Mouse (Mus musculus) embryonic facial prominence, embryonic 13.5 days (tissue): ENCODE results near the gene Olfr1065. TPM values are rescaled to one million over a fixed set of nuclear protein-coding genes. Genes with fewer than 3 reads are reported as not detected.

Source experiments
- polyA plus RNA-seq: library from polyadenylated mRNA; unstranded; fragments of >200 nt; fragmentation: Nextera tagmentation; extraction: Ambion mirVana; gene quantifications from 2 replicates; pipeline ENCODE4 v1.2.1, GENCODE M21; 2015

The Olfr1065 gene
- polyA plus RNA-seq, 1 experiment from 2014 or later: not detected

Other genes with a start within 250 kb of the Olfr1065 start
- gene Olfr1045, start 247.6 kb downstream of the Olfr1065 start, polyA plus RNA-seq: not detected in 2 replicates
- gene Olfr1046, start 231.3 kb downstream of the Olfr1065 start, polyA plus RNA-seq: not detected in 2 replicates
- gene Olfr1047, start 219.2 kb downstream of the Olfr1065 start, polyA plus RNA-seq: not detected in 2 replicates
- gene Olfr1048, start 210.3 kb downstream of the Olfr1065 start, polyA plus RNA-seq: not detected in 2 replicates
- not detected in 2 replicates for gene Olfr1049, start 192.3 kb downstream of the Olfr1065 start, polyA plus RNA-seq
- not detected in 2 replicates for gene Olfr1051, start 171.5 kb downstream of the Olfr1065 start, polyA plus RNA-seq
- gene Olfr1052, start 158.1 kb downstream of the Olfr1065 start, polyA plus RNA-seq: not detected in 2 replicates
- gene Olfr1053, start 135.3 kb downstream of the Olfr1065 start, polyA plus RNA-seq: not detected in 2 replicates
- gene Olfr1054, start 115.2 kb downstream of the Olfr1065 start, polyA plus RNA-seq: not detected in 2 replicates
- not detected in 2 replicates for gene Olfr1055, start 100.3 kb downstream of the Olfr1065 start, polyA plus RNA-seq
- gene Olfr1056, start 88.1 kb downstream of the Olfr1065 start, polyA plus RNA-seq: not detected in 2 replicates
- not detected in 2 replicates for gene Olfr1057, start 72.2 kb downstream of the Olfr1065 start, polyA plus RNA-seq
- gene Olfr1058, start 62.0 kb downstream of the Olfr1065 start, polyA plus RNA-seq: 0.30 TPM in 1 of 2 replicates, not detected in the other
- gene Olfr1061, start 36.5 kb downstream of the Olfr1065 start, polyA plus RNA-seq: not detected in 2 replicates
- not detected in 2 replicates for gene Olfr1062, start 23.8 kb downstream of the Olfr1065 start, polyA plus RNA-seq
- gene Olfr1066, start 5.7 kb upstream of the Olfr1065 start, polyA plus RNA-seq: not detected in 2 replicates
- not detected in 2 replicates for gene Olfr228, start 36.8 kb upstream of the Olfr1065 start, polyA plus RNA-seq
- gene Olfr1076, start 57.9 kb upstream of the Olfr1065 start, polyA plus RNA-seq: not detected in 2 replicates
- gene Olfr1079, start 91.9 kb upstream of the Olfr1065 start, polyA plus RNA-seq: not detected in 2 replicates
- not detected in 2 replicates for gene Olfr1080, start 107.6 kb upstream of the Olfr1065 start, polyA plus RNA-seq
- gene Olfr1082, start 148.4 kb upstream of the Olfr1065 start, polyA plus RNA-seq: not detected in 2 replicates
- not detected in 2 replicates for gene Olfr1084, start 189.1 kb upstream of the Olfr1065 start, polyA plus RNA-seq
- gene Olfr1085, start 211.4 kb upstream of the Olfr1065 start, polyA plus RNA-seq: not detected in 2 replicates
- not detected in 2 replicates for gene Olfr1086, start 229.5 kb upstream of the Olfr1065 start, polyA plus RNA-seq
- gene Olfr1087, start 247.8 kb upstream of the Olfr1065 start, polyA plus RNA-seq: not detected in 2 replicates